Mouse (Mus musculus) monocyte, adult 5-6 weeks (primary cell): ENCODE measurements around the gene Dnase2a. TPM values are rescaled to one million over a fixed set of nuclear protein-coding genes. Genes with fewer than 3 reads are reported as not detected.
A peak's percentile ranks its signal among the peaks of the same experiment; 100 is the strongest.

Source experiments
- ATAC-seq: fragments of 153-309, 156-312 bp; replicated peaks from 2 replicates; pipeline ENCODE4 v1.8.0; 2017; ENCODE audit warnings: mild to moderate bottlenecking; ENCODE audit not compliant: low TSS enrichment, insufficient number of reproducible peaks, severe bottlenecking, poor library complexity, low FRiP score
- total RNA-seq: library from RNA; stranded (forward); fragments of 200-1000, 200-491, 200-594 nt; gene quantifications from 3 replicates; pipeline ENCODE4 v1.2.3, GENCODE M21; 2017

The Dnase2a gene
- total RNA-seq, 1 experiment from 2014 or later = 24.4 TPM

DNA sequence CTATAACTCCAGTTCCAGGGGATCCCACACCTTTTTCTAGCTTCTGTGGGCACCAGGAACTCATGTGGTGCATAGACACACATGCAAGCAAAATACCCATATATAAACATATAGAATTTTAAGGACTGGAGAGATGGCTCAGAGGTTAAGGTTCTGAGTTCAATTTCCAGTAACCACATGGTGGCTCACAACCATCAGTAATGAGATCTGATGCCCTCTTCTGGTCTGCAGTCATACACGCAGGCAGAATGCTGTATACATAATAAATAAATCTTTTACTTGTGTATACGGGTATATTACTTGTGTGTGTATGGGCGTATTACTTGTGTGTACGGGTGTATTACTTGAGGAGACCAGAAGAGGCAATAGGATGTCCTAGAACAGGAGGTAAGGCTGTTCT, 55.6 kb downstream of the Dnase2a start:
- ATAC-seq = no peak

DNA sequence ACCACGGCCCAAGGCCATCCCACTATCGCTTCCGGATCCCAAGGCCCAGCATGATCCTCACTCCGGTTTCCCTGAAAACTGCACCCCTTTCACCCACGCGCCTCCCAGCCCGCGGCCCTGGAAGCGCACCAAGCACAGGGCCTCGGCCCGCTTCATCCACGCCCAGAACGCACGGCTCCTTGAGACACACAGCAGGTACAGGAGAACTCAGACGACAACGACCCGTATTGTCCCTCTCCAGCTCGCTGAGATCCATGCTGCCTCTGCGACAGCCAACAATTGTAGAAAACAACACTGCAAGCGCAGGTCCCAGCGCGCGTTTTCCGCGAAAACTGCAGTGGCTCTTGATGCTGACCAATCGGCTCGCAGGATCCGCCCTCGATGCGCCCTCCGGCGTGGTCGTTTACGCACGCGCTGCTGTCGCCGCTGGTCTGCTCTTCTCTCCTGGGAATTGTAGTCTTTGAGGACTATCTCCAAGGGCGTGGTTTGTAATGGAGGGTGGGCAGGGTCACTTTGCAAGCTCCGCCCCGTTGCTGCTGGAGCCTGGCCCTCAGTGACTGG, 57.5 kb downstream of the Dnase2a start:
- peak; percentile 94 for ATAC-seq

DNA sequence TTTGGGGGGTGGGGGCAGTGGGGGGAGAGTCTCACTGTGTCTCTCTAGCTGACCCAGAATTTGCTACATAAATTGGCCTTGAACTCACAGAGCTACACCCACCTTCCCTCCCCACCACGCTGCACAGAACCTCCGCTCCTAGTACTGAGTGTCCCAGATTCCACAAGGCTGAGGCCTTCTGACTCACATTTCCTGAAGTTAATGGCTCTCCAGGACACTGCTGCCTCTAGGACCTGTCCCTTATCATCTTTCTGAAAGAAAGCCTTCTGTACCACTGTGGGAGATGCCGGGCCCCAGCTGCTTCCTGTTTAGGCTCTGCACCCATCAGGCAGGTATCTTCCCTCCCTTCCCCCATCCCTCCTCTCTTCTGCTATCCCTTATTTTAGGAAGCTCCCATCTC, 58.2 kb downstream of the Dnase2a start:
- no peak for ATAC-seq

DNA sequence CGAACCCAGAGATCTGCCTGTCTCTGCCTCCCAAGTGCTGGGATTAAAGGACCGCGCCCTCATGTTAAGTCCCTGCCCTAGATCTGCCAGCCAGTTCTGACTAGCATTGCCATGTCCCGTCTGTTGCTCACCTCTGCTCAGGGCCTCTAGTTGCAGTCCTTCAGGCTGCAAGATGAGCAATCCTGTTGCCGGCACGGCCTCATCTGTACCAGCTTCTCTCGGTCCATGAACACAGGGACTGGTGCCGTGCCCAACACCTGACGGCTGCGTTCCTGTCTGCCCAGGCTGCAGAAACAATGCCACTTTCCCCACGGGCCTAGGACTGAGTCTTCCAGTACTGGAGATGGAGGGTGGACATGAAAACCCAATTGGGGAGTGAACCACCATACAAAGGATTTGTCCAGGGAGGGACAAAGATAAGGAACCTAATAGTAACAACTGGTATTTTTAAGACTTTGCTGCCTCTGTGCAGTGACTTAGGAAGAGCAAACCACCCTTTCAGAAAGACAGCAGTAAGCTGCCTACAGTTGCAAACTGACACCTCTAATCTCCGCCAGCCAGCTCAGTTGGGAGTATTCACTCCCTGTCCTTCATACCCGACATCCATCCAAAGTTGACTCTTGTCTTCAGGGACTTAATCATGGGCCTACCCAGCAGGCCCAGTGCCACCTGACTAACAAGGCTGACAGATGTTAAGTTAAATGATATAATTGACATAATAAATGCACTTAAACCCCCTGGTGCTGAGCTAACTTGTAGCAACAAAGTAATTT, 59.4 kb downstream of the Dnase2a start:
- no peak for ATAC-seq

DNA sequence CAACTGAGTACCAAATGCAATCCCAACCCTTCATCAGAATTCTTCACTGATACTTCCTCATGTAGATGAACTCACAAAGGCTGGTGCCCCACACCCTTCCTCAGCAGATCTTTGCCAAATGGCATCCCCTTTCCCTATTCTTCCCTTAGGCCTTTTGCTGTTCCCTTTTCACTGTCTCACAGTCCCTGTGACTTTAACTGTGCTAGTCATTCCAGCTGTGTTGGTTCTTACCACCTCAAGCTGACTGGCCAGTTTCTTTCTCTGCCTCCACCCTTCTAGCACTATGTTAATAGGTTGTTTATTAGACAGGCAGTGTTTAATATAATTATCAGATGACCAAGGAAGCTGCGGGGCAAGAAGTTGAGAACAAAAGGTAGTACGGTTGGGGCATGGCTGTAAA, 60.3 kb downstream of the Dnase2a start:
- 0 out of 2 replicates have a peak, but pooled peaks have one; percentile 10 for ATAC-seq

DNA sequence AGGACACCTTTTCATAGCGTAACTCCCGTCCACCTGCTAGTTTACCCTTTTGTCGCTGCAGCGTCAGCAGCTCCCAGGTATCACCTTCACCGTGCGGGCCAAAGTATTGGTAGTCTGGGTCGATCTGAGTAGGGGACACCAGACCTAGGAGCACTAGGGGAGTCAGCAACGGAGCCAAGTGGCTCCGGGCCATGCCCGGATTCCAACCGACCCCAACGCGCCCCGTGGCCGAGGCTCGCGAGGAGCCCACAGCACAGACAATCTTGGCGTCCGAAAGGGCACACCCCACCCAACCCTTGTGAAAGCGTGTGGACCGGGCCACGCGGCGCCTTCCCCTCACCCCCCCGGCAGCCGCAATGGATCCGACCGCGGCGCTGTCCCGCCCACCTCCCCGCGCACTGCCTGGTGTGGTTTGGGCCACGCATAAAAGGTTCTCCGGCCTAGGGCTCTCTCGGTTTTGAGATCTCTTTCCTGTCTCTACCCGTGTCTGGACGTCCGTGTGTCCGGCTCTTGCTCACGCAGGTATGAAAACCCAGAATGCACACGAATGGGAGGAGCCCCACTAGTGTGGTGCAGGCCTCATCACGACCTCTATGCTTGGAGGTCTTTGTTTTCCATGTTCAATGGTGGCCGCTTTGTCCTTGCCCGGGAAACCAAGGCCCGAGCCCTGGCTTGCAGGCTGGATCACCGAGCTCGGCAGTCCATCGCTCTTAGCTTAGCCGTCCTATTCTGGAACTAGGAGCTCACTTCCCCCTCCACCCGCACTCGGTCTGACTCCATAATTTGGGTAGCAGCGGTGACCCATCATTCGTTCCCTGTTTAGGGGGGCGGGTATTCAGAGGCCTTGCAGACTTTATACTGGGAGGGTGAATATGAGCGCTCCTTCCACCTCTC, 61.1 kb downstream of the Dnase2a start, which contains the start of the genes Gm49661, Prdx2 and Rnaseh2a:
Gene Gm49661, minus strand, starts transcription at position 193 of the 894 bp plus-strand sequence.
Gene Prdx2, plus strand, starts transcription at position 347 of the 894 bp plus-strand sequence.
Gene Rnaseh2a, minus strand, starts transcription at position 527 of the 894 bp plus-strand sequence.
- no peak for ATAC-seq

DNA sequence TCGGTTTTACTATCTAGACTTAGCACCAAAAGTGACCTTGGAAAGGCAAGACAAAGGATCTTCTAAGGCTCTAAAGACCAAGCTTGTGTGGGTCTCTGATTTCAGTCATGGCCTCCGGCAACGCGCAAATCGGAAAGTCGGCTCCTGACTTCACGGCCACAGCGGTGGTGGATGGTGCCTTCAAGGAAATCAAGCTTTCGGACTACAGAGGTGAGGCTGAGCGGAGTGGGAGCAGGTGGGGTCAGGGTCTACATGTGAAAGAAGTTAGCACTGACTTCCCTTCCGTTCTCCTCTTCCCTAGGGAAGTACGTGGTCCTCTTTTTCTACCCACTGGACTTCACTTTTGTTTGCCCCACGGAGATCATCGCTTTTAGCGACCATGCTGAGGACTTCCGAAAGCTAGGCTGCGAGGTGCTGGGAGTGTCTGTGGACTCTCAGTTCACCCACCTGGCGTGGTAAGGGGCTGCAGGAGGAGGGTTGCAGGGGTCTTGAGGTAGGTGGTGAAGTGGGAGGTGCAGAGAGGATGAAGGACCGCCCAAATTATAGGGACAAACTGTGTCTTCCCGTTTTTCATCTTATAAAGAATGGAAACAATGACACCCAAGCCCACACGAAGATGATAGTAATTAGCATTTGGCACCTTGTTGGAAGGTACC, 61.9 kb downstream of the Dnase2a start:
- no peak for ATAC-seq

DNA sequence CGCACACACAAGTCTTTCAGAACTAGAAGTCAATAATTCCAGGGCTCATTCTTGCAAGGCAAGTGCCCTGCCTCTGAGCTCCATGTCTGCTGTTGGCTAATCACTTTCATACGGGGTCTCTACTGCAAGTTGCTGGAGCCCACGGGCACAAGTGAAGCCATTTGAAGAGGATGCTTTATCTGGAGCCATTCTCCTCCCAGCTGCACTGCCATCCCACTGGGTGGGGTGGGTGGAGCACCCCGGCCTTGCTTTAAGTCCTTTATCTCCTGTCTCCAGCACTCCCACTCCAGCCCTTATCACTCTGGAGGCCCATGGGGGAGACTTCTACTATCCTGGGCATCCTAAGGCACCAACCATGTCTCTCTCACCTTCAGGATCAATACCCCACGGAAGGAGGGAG, 62.6 kb downstream of the Dnase2a start:
- no peak for ATAC-seq

Other genes starting within 250 kb of the Dnase2a start
- 92.1 to 198 TPM (median 119 TPM) in 3 replicates for gene Ier2, start 245.7 kb upstream of the Dnase2a start, total RNA-seq
- gene Trmt1, start 222.3 kb upstream of the Dnase2a start, total RNA-seq = 40.1 to 46.6 TPM (median 44.7 TPM) in 3 replicates
- gene Nacc1, start 220.7 kb upstream of the Dnase2a start, total RNA-seq = 29.0 to 50.5 TPM (median 36.3 TPM) in 3 replicates
- 41.7 to 46.2 TPM (median 45.0 TPM) in 3 replicates for gene Lyl1, start 207.1 kb upstream of the Dnase2a start, total RNA-seq
- 6.4 to 8.9 TPM (median 8.2 TPM) in 3 replicates for gene G430095P16Rik, start 185.6 kb upstream of the Dnase2a start, total RNA-seq
- gene Nfix, start 108.2 kb upstream of the Dnase2a start, total RNA-seq = 8.1 to 16.7 TPM (median 9.9 TPM) in 3 replicates
- gene Dand5, start 85.7 kb upstream of the Dnase2a start, total RNA-seq = 3.6 to 4.0 TPM (median 3.8 TPM) in 3 replicates
- gene Gadd45gip1, start 77.0 kb upstream of the Dnase2a start, total RNA-seq = 10.0 to 12.8 TPM (median 11.2 TPM) in 3 replicates
- 31.6 to 37.2 TPM (median 34.2 TPM) in 3 replicates for gene Rad23a, start 67.9 kb upstream of the Dnase2a start, total RNA-seq
- gene Calr, start 61.6 kb upstream of the Dnase2a start, total RNA-seq = 1,036 to 1,300 TPM (median 1,079 TPM) in 3 replicates
- gene Farsa, start 51.6 kb upstream of the Dnase2a start, total RNA-seq = 32.5 to 56.1 TPM (median 35.3 TPM) in 3 replicates
- 2.9 to 13.7 TPM (median 7.4 TPM) in 3 replicates for gene Syce2, start 36.4 kb upstream of the Dnase2a start, total RNA-seq
- gene Gcdh, start 14.6 kb upstream of the Dnase2a start, total RNA-seq = 16.8 to 25.3 TPM (median 18.7 TPM) in 3 replicates
- not detected in 3 replicates for gene Klf1, start 6.6 kb upstream of the Dnase2a start, total RNA-seq
- gene Mast1, start 28.8 kb downstream of the Dnase2a start, total RNA-seq = 0.11 TPM in 1 of 3 replicates, not detected in the others
- not detected in 3 replicates for gene Rtbdn, start 38.4 kb downstream of the Dnase2a start, total RNA-seq
- gene Gm49661, start 60.9 kb downstream of the Dnase2a start, total RNA-seq = not detected in 3 replicates
- gene Prdx2, start 61.0 kb downstream of the Dnase2a start, total RNA-seq = 153 to 207 TPM (median 196 TPM) in 3 replicates
- gene Rnaseh2a, start 61.2 kb downstream of the Dnase2a start, total RNA-seq = 43.9 to 58.8 TPM (median 58.1 TPM) in 3 replicates
- gene Junb, start 70.2 kb downstream of the Dnase2a start, total RNA-seq = 405 to 735 TPM (median 444 TPM) in 3 replicates
- gene Hook2, start 82.0 kb downstream of the Dnase2a start, total RNA-seq = 4.2 to 8.7 TPM (median 4.5 TPM) in 3 replicates
- gene Best2, start 106.0 kb downstream of the Dnase2a start, total RNA-seq = not detected in 3 replicates
- 24.0 to 47.3 TPM (median 36.2 TPM) in 3 replicates for gene Asna1, start 116.7 kb downstream of the Dnase2a start, total RNA-seq
- 260 to 294 TPM (median 276 TPM) in 3 replicates for gene Trir, start 118.3 kb downstream of the Dnase2a start, total RNA-seq
- gene Tnpo2, start 128.4 kb downstream of the Dnase2a start, total RNA-seq = 12.0 to 27.9 TPM (median 18.3 TPM) in 3 replicates
- 2.6 to 3.6 TPM (median 3.0 TPM) in 3 replicates for gene Fbxw9, start 151.5 kb downstream of the Dnase2a start, total RNA-seq
- not detected in 3 replicates for gene Gm5741, start 159.4 kb downstream of the Dnase2a start, total RNA-seq
- gene Dhps, start 163.2 kb downstream of the Dnase2a start, total RNA-seq = 35.9 to 75.4 TPM (median 50.0 TPM) in 3 replicates
- 22.4 to 29.9 TPM (median 24.3 TPM) in 3 replicates for gene Wdr83os, start 172.2 kb downstream of the Dnase2a start, total RNA-seq
- 8.9 to 13.6 TPM (median 13.4 TPM) in 3 replicates for gene Wdr83, start 172.7 kb downstream of the Dnase2a start, total RNA-seq
- gene Man2b1, start 174.7 kb downstream of the Dnase2a start, total RNA-seq = 116 to 188 TPM (median 183 TPM) in 3 replicates
- gene Zfp791, start 214.5 kb downstream of the Dnase2a start, total RNA-seq = not detected in 3 replicates
- gene Cks1brt, start 243.4 kb downstream of the Dnase2a start, total RNA-seq = not detected in 3 replicates